Mouse (Mus musculus) adipocyte (in vitro differentiated cells): ENCODE measurements around the gene Gm13289.
A peak's percentile ranks its signal among the peaks of the same experiment; 100 is the strongest.
"Not testable (repeated sequence)": the region's sequence is repeated elsewhere in the genome, so short reads cannot be mapped to it uniquely, and the experiment has no call there.

Source experiments
- DNase-seq: peaks from one replicate; pipeline ENCODE4 v3.0.0-alpha.2; 2016; ENCODE audit warnings: low spot score

Gene Gm13289

DNA sequence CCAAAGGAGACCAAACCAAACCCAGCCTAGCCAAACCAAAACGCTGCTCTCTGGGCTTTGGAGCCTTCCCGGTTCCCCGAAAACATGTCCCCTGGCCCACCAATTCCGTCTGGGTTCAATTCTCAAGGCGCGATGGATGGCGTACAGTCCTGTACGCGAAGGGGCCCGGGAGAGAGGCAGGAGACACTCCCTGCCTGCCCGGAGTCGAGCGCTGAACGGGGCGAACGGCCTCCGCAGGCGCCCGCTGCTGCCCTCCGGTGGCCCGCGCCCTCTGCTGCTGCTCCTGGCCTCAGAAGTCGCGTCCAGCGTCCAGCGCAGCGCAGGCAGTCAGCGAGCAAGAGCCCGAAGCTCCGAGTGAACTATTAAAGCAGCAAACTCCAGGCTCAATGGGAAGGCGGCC lies 5.6 kb downstream of the Gm13289 start:
- DNase-seq, result not testable (repeated sequence)

DNA sequence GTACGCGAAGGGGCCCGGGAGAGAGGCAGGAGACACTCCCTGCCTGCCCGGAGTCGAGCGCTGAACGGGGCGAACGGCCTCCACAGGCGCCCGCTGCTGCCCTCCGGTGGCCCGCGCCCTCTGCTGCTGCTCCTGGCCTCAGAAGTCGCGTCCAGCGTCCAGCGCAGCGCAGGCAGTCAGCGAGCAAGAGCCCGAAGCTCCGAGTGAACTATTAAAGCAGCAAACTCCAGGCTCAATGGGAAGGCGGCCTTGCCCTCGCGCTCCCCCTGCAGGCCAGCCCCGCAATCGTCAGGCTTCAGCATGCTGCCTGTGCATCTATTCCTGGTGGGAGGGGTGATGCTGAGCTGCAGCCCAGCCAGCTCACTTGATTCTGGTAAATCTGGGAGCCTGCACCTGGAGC lies 8.7 kb downstream of the Gm13289 start, which contains the start of gene Gm13276:
Gm13276 (plus strand) TSS at position 301 of the 400 bp plus-strand sequence.
- DNase-seq, result not testable (repeated sequence)

DNA sequence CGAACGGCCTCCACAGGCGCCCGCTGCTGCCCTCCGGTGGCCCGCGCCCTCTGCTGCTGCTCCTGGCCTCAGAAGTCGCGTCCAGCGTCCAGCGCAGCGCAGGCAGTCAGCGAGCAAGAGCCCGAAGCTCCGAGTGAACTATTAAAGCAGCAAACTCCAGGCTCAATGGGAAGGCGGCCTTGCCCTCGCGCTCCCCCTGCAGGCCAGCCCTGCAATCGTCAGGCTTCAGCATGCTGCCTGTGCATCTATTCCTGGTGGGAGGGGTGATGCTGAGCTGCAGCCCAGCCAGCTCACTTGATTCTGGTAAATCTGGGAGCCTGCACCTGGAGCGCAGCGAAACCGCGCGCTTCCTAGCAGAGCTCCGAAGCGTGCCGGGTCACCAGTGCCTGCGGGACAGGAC lies 11.7 kb downstream of the Gm13289 start, which contains the start of gene Gm13277:
Gm13277 (plus strand) TSS at position 231 of the 400 bp plus-strand sequence.
- not testable (repeated sequence) for DNase-seq

DNA sequence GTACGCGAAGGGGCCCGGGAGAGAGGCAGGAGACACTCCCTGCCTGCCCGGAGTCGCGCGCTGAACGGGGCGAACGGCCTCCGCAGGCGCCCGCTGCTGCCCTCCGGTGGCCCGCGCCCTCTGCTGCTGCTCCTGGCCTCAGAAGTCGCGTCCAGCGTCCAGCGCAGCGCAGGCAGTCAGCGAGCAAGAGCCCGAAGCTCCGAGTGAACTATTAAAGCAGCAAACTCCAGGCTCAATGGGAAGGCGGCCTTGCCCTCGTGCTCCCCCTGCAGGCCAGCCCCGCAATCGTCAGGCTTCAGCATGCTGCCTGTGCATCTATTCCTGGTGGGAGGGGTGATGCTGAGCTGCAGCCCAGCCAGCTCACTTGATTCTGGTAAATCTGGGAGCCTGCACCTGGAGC lies 14.5 kb downstream of the Gm13289 start, which contains the start of gene Gm13278:
Gm13278 (plus strand) TSS at position 301 of the 400 bp plus-strand sequence.
- DNase-seq, result not testable (repeated sequence)

DNA sequence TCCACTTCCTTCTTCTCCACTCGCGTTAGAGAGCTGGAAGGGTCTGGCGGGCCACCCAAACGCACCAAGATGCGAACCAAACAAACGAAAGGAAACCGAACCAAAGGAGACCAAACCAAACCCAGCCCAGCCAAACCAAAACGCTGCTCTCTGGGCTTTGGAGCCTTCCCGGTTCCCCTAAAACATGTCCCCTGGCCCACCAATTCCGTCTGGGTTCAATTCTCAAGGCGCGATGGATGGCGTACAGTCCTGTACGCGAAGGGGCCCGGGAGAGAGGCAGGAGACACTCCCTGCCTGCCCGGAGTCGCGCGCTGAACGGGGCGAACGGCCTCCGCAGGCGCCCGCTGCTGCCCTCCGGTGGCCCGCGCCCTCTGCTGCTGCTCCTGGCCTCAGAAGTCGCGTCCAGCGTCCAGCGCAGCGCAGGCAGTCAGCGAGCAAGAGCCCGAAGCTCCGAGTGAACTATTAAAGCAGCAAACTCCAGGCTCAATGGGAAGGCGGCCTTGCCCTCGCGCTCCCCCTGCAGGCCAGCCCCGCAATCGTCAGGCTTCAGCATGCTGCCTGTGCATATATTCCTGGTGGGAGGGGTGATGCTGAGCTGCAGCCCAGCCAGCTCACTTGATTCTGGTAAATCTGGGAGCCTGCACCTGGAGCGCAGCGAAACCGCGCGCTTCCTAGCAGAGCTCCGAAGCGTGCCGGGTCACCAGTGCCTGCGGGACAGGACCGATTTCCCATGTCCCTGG lies 17.4 kb downstream of the Gm13289 start, which contains the start of gene Gm13275:
Gm13275 (plus strand) TSS at position 552 of the 740 bp plus-strand sequence.
- not testable (repeated sequence) for DNase-seq

GRCm38 (mm10) chr4:88797097-88797496 lies 20.4 kb downstream of the Gm13289 start, which contains the start of gene Gm13279:
Gm13279 (plus strand) TSS chr4:88797397.
- not testable (repeated sequence) for DNase-seq

DNA sequence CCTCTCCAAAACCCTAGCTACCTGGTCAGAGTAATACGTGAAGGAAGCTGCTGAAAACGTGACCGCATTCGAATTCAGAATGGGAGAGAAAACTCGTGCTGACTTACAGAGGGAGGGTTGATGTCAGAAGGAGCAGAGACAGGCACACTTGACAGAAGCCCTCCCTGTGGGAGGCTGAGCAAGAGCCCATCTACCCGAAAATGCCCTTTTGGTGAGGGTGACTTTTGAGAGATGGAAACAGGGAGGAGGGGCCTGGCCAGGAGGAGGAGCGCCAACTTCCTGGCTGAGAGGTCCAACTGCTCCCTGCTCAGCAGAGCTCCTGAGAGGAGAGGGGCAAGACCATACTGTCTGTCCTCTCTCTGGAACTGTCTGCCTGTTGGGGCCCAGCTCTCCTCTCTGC lies 22.6 kb downstream of the Gm13289 start, which contains the start of gene Gm13285:
Gm13285 (plus strand) TSS at position 301 of the 400 bp plus-strand sequence.
- not testable (repeated sequence) for DNase-seq

DNA sequence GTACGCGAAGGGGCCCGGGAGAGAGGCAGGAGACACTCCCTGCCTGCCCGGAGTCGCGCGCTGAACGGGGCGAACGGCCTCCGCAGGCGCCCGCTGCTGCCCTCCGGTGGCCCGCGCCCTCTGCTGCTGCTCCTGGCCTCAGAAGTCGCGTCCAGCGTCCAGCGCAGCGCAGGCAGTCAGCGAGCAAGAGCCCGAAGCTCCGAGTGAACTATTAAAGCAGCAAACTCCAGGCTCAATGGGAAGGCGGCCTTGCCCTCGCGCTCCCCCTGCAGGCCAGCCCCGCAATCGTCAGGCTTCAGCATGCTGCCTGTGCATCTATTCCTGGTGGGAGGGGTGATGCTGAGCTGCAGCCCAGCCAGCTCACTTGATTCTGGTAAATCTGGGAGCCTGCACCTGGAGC lies 26.2 kb downstream of the Gm13289 start, which contains the start of gene Gm13287:
Gm13287 (plus strand) TSS at position 301 of the 400 bp plus-strand sequence.
- DNase-seq, result not testable (repeated sequence)

DNA sequence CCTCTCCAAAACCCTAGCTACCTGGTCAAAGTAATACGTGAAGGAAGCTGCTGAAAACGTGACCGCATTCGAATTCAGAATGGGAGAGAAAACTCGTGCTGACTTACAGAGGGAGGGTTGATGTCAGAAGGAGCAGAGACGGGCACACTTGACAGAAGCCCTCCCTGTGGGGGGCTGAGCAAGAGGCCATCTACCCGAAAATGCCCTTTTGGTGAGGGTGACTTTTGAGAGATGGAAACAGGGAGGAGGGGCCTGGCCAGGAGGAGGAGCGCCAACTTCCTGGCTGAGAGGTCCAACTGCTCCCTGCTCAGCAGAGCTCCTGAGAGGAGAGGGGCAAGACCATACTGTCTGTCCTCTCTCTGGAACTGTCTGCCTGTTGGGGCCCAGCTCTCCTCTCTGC lies 28.5 kb downstream of the Gm13289 start, which contains the start of gene Gm13288:
Gm13288 (plus strand) TSS at position 301 of the 400 bp plus-strand sequence.
- not testable (repeated sequence) for DNase-seq

- not testable (repeated sequence) for DNase-seq
Observed at GRCm38 (mm10) chr4:88805761-88806160, 29.0 kb downstream of the Gm13289 start.

- DNase-seq, result no peak
Observed at GRCm38 (mm10) chr4:88815928-88816327, 39.2 kb downstream of the Gm13289 start, which contains the start of gene Ifna7. Ifna7 (plus strand) TSS chr4:88816228.

GRCm38 (mm10) chr4:88819659-88820058 lies 42.9 kb downstream of the Gm13289 start, which contains the start of gene Ifna11:
Ifna11 (plus strand) TSS chr4:88819959.
- DNase-seq, result no peak

- peak; percentile 27 for DNase-seq
Observed at GRCm38 (mm10) chr4:88822995-88823394, 46.3 kb downstream of the Gm13289 start.
